In the genomic region with DNA sequence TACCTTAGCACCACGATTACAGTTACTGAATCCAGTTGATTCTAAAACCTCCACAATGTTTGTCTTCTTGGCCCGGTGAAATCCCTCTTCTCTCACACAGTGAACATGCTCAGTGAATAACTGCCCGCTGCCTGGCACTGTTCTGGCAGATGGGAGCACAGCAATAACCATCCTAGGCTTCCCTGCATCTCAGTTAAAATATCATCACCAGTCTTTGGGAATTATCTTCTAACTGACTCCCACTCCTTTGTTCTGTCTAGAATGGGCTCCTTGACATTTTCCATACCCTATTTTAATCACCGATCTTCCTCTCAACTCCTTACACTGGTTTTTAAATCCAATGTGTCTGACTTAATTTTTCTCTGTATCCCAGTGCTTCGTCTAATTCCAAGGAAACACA, we compare ENCODE assay signal across 24 mouse cellular contexts. TPM values are rescaled to one million over a fixed set of nuclear protein-coding genes. Genes with fewer than 3 reads are reported as not detected.
DNase-seq lines count a peak whose midpoint lies in the region; ATAC-seq and TF ChIP-seq lines count a peak whose summit lies in the region.
"Had no signal": no experiment of that assay in that cellular context is flagged by ENCODE, and none has a peak within 500 bp of the region (broad histone marks: within the 10 kb centered on the region; RNA-seq: fewer than 3 reads in every experiment).

No protein-coding gene starts in this region.

- WGBS in forebrain, embryonic 13.5 days: 87% methylated on average over 5 of the region's 5 CpGs

- peak; percentile 18 for DNase-seq in layer of hippocampus, adult 9-11 months
- DNase-seq in layer of hippocampus, adult 2 months (ENCODE audit: low spot score in 2 of 2): no peak
- peak; percentile 17 for DNase-seq in right cerebral cortex, adult 18-20 months
- DNase-seq in right cerebral cortex, postnatal 4 days: no peak
- DNase-seq in brain, adult 2 months (ENCODE audit: low read depth, low spot score): peak; percentile 67
- DNase-seq: adrenal gland, adult 2 months; adrenal gland, postnatal 10 days; adrenal gland, postnatal 25 days; cerebellum, adult 11-12 months; cerebellum, adult 2 months; cerebellum, adult 9-10 months; cerebellum, postnatal 10 days; cerebellum, postnatal 25 days had no signal

- no peak for ATAC-seq in forebrain, embryonic 13.5 days
- ATAC-seq: forebrain, embryonic 14.5 days; forebrain, embryonic 16.5 days had no signal

- no peaks in the 10 kb centered on the region for H3K9me3 ChIP-seq in forebrain, embryonic 13.5 days (replicated peaks)
- H3K9me3 ChIP-seq: embryonic facial prominence, embryonic 10.5 days; embryonic facial prominence, embryonic 12.5 days had no signal

- H3K4me3 ChIP-seq in layer of hippocampus, adult 2 months: no peak overlapping the region
- no peak overlapping the region for H3K4me3 ChIP-seq in forebrain, embryonic 13.5 days
- H3K4me3 ChIP-seq: embryonic facial prominence, embryonic 10.5 days; embryonic facial prominence, embryonic 12.5 days had no signal

- no peak overlapping the region for H3K9ac ChIP-seq in forebrain, embryonic 13.5 days
- H3K9ac ChIP-seq: embryonic facial prominence, embryonic 12.5 days had no signal

- TF ChIP-seq CTCF in layer of hippocampus, adult 2 months (conservative IDR thresholded peaks at IDR 0.05): no peak

- no peaks in the 10 kb centered on the region for H3K27me3 ChIP-seq in forebrain, embryonic 13.5 days
- H3K27me3 ChIP-seq: embryonic facial prominence, embryonic 12.5 days had no signal

- no peak overlapping the region for H3K27ac ChIP-seq in layer of hippocampus, adult 2 months
- H3K27ac ChIP-seq in forebrain, embryonic 13.5 days: no peak overlapping the region
- H3K27ac ChIP-seq: embryonic facial prominence, embryonic 10.5 days; embryonic facial prominence, embryonic 12.5 days had no signal

- H3K4me2 ChIP-seq in forebrain, embryonic 13.5 days: no peak overlapping the region
- H3K4me2 ChIP-seq: embryonic facial prominence, embryonic 12.5 days had no signal

- H3K4me1 ChIP-seq in forebrain, embryonic 13.5 days: peaks cover 4% of the 10 kb centered on the region

- no peaks in the 10 kb centered on the region for H3K36me3 ChIP-seq in forebrain, embryonic 13.5 days (ENCODE audit: poor library complexity, severe bottlenecking)
- H3K36me3 ChIP-seq: embryonic facial prominence, embryonic 10.5 days; embryonic facial prominence, embryonic 12.5 days had no signal

RNA-seq across cellular contexts. Expression of a gene that starts 3.3 kb away (rescaled TPM):
- not detected for total RNA-seq in layer of hippocampus, adult 2 months (2021)
- not detected in 2 replicates for polyA plus RNA-seq in forebrain, embryonic 13.5 days (2015; fragmentation: Nextera tagmentation; extraction: Ambion mirVana)
- total RNA-seq: adrenal gland, adult 2 months; adrenal gland, postnatal 10 days; adrenal gland, postnatal 25 days; adrenal gland, postnatal 4 days; ES-E14; MEL had no signal
- polyA plus RNA-seq: adrenal gland, adult 2 months; C2C12; embryonic facial prominence, embryonic 10.5 days; embryonic facial prominence, embryonic 12.5 days; embryonic facial prominence, embryonic 14.5 days; forebrain, embryonic 11.5 days; forebrain, embryonic 14.5 days; forebrain, embryonic 16.5 days had no signal

RNA-seq across cellular contexts. Expression of a gene that starts 37.4 kb away (rescaled TPM):
- 1 to 10 TPM; 2.8 to 3.2 TPM for total RNA-seq in layer of hippocampus, adult 2 months (2021)
- polyA plus RNA-seq in forebrain, embryonic 13.5 days (2015; fragmentation: Nextera tagmentation; extraction: Ambion mirVana): 6.4 and 8.0 TPM in 2 replicates

Comparison
In these comparisons a context has a peak if more than half of its experiments do, and no peak if none do; other contexts are left out.
1. DNase-seq: peak in layer of hippocampus, adult 9-11 months (single experiment), right cerebral cortex, adult 18-20 months (single experiment) and brain, adult 2 months (single experiment); none in layer of hippocampus, adult 2 months (0 of 2) and right cerebral cortex, postnatal 4 days (single experiment).